Mouse (Mus musculus) gastrocnemius, postnatal 10 days (tissue): ENCODE data around the gene Mylk. TPM values are rescaled to one million over a fixed set of nuclear protein-coding genes. Genes with fewer than 3 reads are reported as not detected.

Experiments
- DNase-seq: peaks from one replicate; pipeline ENCODE4 v3.0.0; 2021; ENCODE audit warnings: mixed read lengths
- total RNA-seq, 2 experiments: library from RNA; stranded (reverse); gene quantifications; 2 replicates each; pipeline ENCODE4 v1.2.3; 2021

Gene Mylk
- total RNA-seq, 2 experiments from 2014 or later = 33.0 to 38.8 TPM

- DNase-seq = no peak
Observed at GRCm38 (mm10) chr16:34984203-34985030, 239.4 kb downstream of the Mylk start.

DNA sequence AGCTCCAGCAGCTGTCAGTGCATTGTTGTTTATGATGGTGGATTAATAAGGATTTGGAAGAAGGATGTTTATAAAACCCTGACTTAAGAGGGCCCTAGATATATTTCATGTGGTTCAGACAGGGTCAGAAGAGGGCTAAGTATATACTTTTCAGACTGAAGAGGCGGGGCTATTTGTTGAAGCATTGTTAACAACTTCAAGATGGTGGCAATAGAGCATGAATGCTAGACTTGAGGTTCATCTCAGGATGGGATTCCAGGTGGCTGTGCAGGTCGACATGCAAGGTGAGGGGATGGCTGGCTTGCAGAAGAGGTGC lies 240.0 kb downstream of the Mylk start:
- no peak for DNase-seq

DNA sequence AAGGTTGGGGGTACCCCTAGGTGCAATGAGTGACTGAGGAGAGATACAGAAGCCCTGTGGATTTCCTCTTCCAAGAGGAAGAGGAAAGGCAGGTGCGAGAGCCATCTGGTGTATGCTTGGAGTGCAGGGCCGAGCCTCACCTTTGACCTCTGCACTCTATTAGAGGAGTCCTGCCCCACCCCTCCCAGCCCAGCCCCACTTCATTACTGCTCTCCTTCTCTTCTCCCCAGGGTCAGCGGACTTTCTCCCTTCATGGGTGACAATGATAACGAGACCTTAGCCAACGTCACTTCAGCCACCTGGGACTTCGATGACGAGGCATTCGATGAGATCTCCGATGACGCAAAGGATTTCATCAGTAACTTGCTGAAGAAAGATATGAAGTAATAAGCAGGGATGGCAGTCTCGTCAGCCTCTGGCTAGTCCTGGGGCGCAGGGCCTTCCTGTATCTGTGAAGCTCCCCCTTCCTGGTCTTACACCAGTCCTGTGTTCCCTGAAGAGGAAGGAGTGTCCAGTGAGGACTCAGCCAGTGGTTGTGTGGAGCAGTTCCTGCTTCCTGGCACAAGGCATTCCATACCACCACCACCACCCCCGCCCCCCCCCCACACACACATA lies 241.3 kb downstream of the Mylk start:
- DNase-seq = no peak

DNA sequence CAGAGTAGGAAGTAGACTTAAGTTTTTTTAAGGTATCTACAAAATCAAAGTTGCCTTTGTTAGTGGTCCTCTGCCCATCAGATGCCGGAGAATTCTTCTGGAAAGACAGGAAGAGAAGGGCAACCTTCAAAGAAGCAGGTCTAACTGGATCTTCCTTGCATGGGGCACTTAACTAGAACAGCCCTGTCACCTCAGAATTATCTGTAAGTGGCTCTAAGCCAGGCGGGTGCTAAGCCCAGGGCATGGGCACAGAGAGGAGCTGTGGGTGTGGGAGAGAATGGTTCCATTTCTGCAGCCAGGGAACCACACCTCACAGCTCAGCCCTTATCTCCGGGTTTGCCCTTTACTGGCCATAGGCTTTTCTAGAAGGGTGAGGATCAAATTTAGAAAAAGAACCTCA lies 246.4 kb downstream of the Mylk start:
- no peak for DNase-seq

DNA sequence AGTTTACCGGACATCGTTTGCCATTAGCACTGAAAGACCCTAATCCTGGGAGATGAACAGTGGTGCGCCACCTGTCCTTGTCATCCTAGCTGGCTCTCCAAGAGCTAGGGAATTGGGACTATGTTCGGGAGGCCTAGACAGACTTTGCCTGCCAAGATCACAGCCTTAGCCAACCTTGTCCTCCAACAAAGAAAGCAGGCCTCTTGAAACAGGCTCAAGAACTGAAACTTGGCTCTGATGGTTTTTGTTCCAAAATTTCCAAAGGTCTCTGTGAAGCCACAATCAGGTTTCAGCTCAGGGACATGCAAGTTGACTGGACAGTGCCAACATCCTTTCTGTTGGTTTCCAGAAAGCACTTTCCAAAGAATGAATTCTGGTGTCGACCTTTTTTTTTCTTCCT lies 247.8 kb downstream of the Mylk start:
- no peak for DNase-seq

DNA sequence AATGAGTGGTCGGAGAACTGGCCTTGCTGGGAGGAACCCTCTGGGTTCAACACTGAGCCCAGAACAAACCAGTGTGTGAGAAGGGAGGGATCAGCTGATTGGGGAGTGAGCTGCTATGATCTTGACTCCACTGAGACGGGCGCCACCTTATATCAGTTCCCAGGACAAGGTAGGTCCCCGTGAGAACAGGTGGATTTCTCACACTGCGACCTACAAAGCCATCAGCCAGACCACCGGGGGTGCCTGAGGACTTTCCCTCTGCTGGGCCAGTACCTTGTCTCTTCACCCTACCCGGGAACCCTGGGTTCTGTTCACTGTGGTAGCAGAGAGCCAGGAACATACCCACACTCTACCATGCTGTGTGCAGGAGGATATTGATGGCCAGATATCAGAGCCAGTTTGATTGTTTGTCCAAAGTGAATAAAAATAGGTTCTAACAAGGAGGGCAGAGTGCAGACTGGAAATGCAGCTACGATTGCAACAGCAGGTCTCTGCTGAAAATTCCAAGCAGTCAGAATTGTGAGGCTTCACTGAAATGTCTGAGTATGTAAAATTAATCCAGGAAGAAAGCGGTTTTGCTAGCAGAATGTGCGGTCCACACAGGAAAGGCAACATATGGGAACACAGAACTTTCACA lies 248.8 kb downstream of the Mylk start:
- no peak for DNase-seq

DNA sequence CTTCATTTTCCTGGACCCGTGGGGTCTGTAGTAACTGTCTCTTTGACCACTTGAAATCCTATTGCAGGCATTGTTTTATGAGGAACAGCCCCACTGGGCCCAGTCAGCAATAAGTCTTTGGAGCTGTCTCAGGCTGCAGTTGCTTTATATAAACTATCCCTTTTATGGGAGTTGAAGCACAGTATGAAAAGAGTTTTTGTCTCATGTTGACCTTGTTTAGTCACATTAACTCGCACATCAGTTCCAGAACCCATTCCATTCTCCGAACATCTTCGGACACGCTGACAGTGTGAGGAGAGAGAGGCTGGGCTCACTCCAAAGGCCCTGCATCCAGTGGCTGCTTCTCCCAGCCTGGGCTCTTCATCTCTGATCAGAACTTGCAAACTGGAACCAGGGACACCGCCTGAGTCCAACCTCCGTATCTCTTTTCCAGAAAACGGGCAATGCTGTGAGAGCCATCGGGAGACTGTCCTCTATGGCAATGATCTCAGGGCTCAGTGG lies 249.7 kb downstream of the Mylk start:
- DNase-seq = no peak

DNA sequence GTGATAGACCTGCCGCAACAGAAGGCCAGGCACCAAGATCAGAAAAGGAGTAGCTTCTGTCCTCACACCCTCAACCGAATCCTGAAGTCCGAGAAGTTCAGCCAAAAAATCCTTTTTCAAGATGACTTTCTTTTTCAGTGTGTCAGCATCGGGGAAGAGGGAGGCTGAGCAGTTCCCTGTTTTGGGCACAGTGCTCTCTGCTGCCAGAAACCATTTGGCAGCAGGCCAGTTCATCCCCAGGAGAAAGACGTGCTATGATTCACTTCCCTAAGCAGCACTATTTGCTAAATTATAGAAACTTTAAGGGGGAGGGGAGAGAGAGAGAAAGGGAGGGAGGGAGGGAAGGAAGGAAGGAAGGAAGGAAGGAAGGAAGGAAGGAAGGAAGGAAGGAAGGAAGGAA lies 251.1 kb downstream of the Mylk start:
- peak; percentile 69 for DNase-seq

DNA sequence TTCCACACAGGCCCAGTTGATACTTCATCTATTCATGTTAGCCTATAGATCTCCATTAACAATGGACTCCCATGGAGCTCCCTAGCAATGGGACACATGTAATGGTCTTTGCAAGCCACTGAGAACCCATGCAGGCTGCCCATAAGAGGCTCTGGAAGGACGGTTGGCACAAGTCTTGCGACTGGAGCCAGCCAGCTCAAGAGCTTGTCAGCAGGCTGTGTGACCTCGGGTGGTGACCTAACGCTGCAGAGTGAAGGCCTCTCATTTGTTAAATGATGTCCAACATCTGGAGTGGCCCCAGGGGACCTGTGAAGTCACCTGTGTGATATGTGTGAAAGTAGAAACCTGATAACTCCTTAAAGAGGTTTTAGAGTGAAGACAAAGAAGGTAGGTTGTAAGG lies 252.0 kb downstream of the Mylk start:
- no peak for DNase-seq

DNA sequence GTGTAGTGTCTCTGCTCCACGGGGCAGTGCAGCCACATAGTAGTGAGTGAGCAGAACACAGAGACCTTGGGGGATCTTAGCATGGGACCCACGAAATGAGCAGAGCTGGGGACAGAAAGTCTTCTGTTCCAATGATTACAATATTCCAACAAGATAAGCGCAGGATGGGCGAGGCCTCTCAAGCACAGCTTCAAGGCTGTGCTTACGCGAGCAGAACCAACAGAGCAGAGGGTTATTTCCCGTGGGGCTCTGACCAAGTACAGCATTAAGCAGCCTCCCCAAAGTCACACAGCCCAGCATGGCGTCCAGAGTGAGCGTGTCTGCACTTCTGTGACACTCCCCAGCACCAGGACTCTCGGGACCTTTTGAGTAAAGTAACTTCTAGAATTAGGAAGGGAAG lies 252.6 kb downstream of the Mylk start:
- DNase-seq = no peak

DNA sequence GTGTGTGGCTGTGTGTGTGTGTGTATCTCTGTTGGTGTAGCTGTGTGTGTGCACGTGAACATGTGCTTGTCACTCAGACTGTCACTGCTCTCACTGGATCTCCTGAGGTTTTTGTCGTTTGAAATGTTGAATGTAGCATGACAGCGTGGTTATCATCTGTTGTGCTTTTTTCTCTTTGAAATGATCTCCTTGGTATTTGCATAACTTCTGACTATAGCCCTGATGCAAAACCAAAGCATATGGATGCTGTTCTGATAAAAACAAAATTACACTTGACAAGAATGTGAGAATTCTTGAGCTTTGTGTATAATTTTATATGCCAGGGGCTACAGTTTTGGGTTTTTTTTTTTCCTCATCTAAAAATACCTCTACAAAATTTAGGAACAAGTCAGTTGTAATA lies 254.0 kb downstream of the Mylk start:
- no peak for DNase-seq

DNA sequence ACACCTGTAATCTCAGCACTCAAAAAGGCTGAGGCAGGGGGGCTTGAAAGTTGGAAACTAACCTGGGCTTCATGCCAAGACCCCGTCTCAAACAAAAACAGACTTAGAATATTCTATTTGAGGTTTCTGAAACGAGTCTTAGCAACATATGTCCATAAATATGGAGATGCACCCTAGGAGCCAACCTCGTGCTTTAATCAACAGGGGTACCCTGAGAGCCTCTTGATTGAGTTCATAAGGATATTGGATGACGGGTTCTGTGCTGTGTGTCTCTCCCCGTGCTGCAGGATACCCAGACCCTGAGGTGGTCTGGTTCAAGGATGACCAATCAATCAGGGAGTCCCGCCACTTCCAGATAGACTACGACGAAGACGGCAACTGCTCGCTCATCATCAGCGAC lies 255.0 kb downstream of the Mylk start:
- no peak for DNase-seq

- DNase-seq = no peak
Observed at GRCm38 (mm10) chr16:35000923-35001560, 256.0 kb downstream of the Mylk start.

GRCm38 (mm10) chr16:35004356-35004755 lies 259.3 kb downstream of the Mylk start:
- no peak for DNase-seq

- DNase-seq = no peak
Observed at GRCm38 (mm10) chr16:35004756-35005155, 259.7 kb downstream of the Mylk start.

DNA sequence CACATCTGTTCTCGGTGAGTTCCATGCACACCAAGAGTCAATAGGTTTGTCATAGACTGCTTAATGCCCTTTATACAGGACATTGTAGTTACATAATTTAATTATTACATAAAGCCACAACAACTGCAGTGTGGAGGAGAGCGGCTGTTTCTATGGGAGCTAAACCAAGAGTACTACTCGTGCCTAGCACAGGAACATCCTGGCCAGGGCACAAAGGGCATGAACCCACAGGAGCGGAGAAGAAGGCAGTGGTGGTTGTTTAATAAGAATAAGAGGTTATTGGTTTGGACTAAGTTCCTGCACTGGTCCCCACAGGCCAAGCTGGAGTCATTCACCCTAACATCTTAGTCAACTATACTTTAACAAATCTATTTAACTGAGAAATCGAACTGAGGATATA lies 261.2 kb downstream of the Mylk start:
- DNase-seq = no peak

- DNase-seq = no peak
Observed at GRCm38 (mm10) chr16:35007361-35007760, 262.4 kb downstream of the Mylk start.

- DNase-seq = no peak
Observed at GRCm38 (mm10) chr16:35008447-35008846, 263.4 kb downstream of the Mylk start.

- no peak for DNase-seq
Observed at GRCm38 (mm10) chr16:35013501-35013900, 268.5 kb downstream of the Mylk start.

- DNase-seq = no peak
Observed at GRCm38 (mm10) chr16:35016491-35016890, 271.5 kb downstream of the Mylk start.

GRCm38 (mm10) chr16:35018470-35018974 lies 273.5 kb downstream of the Mylk start:
- DNase-seq = no peak

DNA sequence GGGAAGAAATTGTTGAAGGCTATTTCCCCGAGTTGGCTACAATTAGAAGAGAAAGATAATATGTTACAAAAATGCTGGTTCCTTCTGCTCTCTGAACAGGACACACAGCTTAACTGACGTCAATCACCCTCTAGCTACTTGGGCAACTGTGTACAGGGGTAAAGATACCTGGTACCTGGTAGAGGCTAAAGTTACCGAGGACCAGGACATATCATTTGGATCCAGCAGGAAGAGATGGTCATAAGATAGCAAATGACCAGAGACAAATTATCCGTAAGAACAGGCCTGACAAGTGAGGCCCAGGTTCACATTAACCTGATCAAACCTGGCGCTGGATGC lies 276.9 kb downstream of the Mylk start:
- DNase-seq = no peak
